Mouse (Mus musculus) CH12.LX (cell line): ENCODE results near the gene AC134908.4. TPM values are rescaled to one million over a fixed set of nuclear protein-coding genes. Genes with fewer than 3 reads are reported as not detected.

Experiments used
- DNase-seq: peaks from one replicate; pipeline ENCODE4 v3.0.0-alpha.2; 2013; ENCODE audit errors: extremely low read depth
- H3K27ac ChIP-seq: 2 replicates; pipeline ENCODE4 v1.5.1; 2012; ENCODE audit warnings: low read depth, mild to moderate bottlenecking, control low read depth, moderate library complexity; ENCODE audit not compliant: insufficient read depth
- H3K27me3 ChIP-seq: replicated peaks from 2 replicates; pipeline ENCODE3; 2012; ENCODE audit warnings: inconsistent platforms
- H3K36me3 ChIP-seq, 2 experiments: replicated peaks in 1 of 2; 2 replicates each; pipeline versions ENCODE3 to v1.6.1; 2012; ENCODE audit warnings: inconsistent platforms in 1 of 2, low read length in 1 of 2, mild to moderate bottlenecking in 1 of 2, mixed read lengths in 1 of 2, moderate library complexity in 1 of 2; ENCODE audit not compliant: control insufficient read depth in 1 of 2, insufficient read depth in 1 of 2
- H3K4me1 ChIP-seq, 2 experiments: 2 replicates each; pipeline ENCODE4 v1.6.1; 2012; ENCODE audit warnings: inconsistent platforms in 1 of 2, moderate library complexity in 1 of 2; ENCODE audit not compliant: insufficient read depth in 2 of 2, control insufficient read depth in 1 of 2
- H3K4me2 ChIP-seq: 2 replicates; pipeline ENCODE4 v1.6.1; 2012; ENCODE audit warnings: low read depth, mild to moderate bottlenecking, control low read depth; ENCODE audit not compliant: poor library complexity, insufficient read depth, severe bottlenecking
- H3K4me3 ChIP-seq, 3 experiments: fragments of 150-350 bp in 1 of 3; sonication (generic) in 1 of 3; replicated peaks in 1 of 3; 2 replicates each; pipeline versions ENCODE3 to v1.5.1; 2011 to 2012; ENCODE audit warnings: low read depth in 2 of 3, low read length in 2 of 3, mild to moderate bottlenecking in 2 of 3, moderate library complexity in 2 of 3, control low read depth in 1 of 3, improper control_type of control experiment in 1 of 3, inconsistent platforms in 1 of 3, mixed read lengths in 1 of 3; ENCODE audit not compliant: poor library complexity in 1 of 3
- H3K79me2 ChIP-seq: replicated peaks from 2 replicates; pipeline ENCODE4 v1.6.1; 2012; ENCODE audit warnings: mild to moderate bottlenecking, moderate library complexity; ENCODE audit not compliant: control insufficient read depth, poor library complexity, insufficient read depth, severe bottlenecking; ENCODE audit errors: extremely low read depth
- H3K9ac ChIP-seq: 2 replicates; pipeline ENCODE4 v1.6.1; 2012; ENCODE audit warnings: low read depth, mild to moderate bottlenecking, control low read depth, moderate library complexity; ENCODE audit not compliant: insufficient read depth
- H3K9me3 ChIP-seq: replicated peaks from 2 replicates; pipeline ENCODE3; 2012; ENCODE audit warnings: low read length, inconsistent platforms, mixed read lengths
- BHLHE40 ChIP-seq: IDR thresholded peaks from 2 replicates; pipeline ENCODE4 v1.6.1; 2011; ENCODE audit warnings: mild to moderate bottlenecking, low read depth, low read length, improper control_type of control experiment
- CHD1 ChIP-seq: IDR thresholded peaks from 2 replicates; pipeline ENCODE4 v1.6.1; 2012; ENCODE audit warnings: low read depth, low read length, improper control_type of control experiment, inconsistent platforms
- CTCF ChIP-seq, 2 experiments: IDR thresholded peaks in 1 of 2; conservative IDR thresholded peaks in 1 of 2; 2 replicates each; pipeline ENCODE4 v1.5.1; 2011 to 2012; ENCODE audit warnings: low read depth in 2 of 2, low read length in 2 of 2, improper control_type of control experiment in 1 of 2, inconsistent platforms in 1 of 2, mild to moderate bottlenecking in 1 of 2, moderate library complexity in 1 of 2
- ELF1 ChIP-seq: IDR thresholded peaks from 2 replicates; pipeline ENCODE4 v1.6.1; 2014; ENCODE audit warnings: low read depth, mild to moderate bottlenecking, inconsistent platforms, low read length, improper control_type of control experiment
- EP300 ChIP-seq: IDR thresholded peaks from 2 replicates; pipeline ENCODE4 v1.6.1; 2011; ENCODE audit warnings: low read length, improper control_type of control experiment
- ETS1 ChIP-seq: conservative IDR thresholded peaks from 2 replicates; pipeline ENCODE4 v1.6.1; 2012; ENCODE audit warnings: low read depth, mild to moderate bottlenecking, inconsistent platforms, low read length, improper control_type of control experiment, moderate library complexity
- GABPA ChIP-seq: IDR thresholded peaks from 2 replicates; pipeline ENCODE4 v1.6.1; 2012; ENCODE audit warnings: low read depth, low read length, improper control_type of control experiment, inconsistent platforms; ENCODE audit not compliant: insufficient replicate concordance
- HCFC1 ChIP-seq: IDR thresholded peaks from 2 replicates; pipeline ENCODE4 v1.6.1; 2012; ENCODE audit warnings: low read depth, mild to moderate bottlenecking, inconsistent platforms, low read length, improper control_type of control experiment
- JUND ChIP-seq: conservative IDR thresholded peaks from 2 replicates; pipeline ENCODE4 v1.6.1; 2011; ENCODE audit warnings: low read depth, low read length, improper control_type of control experiment
- KAT2A ChIP-seq: IDR thresholded peaks from 2 replicates; pipeline ENCODE4 v1.6.1; 2012; ENCODE audit warnings: low read length, improper control_type of control experiment, inconsistent platforms; ENCODE audit not compliant: insufficient replicate concordance
- MAX ChIP-seq: IDR thresholded peaks from 2 replicates; pipeline ENCODE4 v1.6.1; 2011; ENCODE audit warnings: low read length, improper control_type of control experiment
- MAZ ChIP-seq: IDR thresholded peaks from 2 replicates; pipeline ENCODE4 v1.6.1; 2012; ENCODE audit warnings: low read depth, mild to moderate bottlenecking, inconsistent platforms, low read length, improper control_type of control experiment, moderate library complexity
- MEF2A ChIP-seq: IDR thresholded peaks from 2 replicates; pipeline ENCODE4 v1.6.1; 2014; ENCODE audit warnings: low read depth, mild to moderate bottlenecking, inconsistent platforms, low read length, improper control_type of control experiment, borderline replicate concordance
- MYC ChIP-seq: IDR thresholded peaks from 2 replicates; pipeline ENCODE4 v1.6.1; 2011; ENCODE audit warnings: low read depth, mild to moderate bottlenecking, improper control_type of control experiment, low read length
- PAX5 ChIP-seq: IDR thresholded peaks from 2 replicates; pipeline ENCODE4 v1.6.1; 2012; ENCODE audit warnings: low read length, inconsistent platforms, mixed read lengths
- POLR2A ChIP-seq: IDR thresholded peaks from 2 replicates; pipeline ENCODE4 v1.6.1; 2011; ENCODE audit warnings: low read depth, mild to moderate bottlenecking, improper control_type of control experiment, low read length
- POLR2AphosphoS2 ChIP-seq: IDR thresholded peaks from 2 replicates; pipeline ENCODE4 v1.6.1; 2011; ENCODE audit warnings: low read depth, low read length, improper control_type of control experiment
- RCOR1 ChIP-seq: conservative IDR thresholded peaks from 2 replicates; pipeline ENCODE4 v1.6.1; 2012; ENCODE audit warnings: low read depth, mild to moderate bottlenecking, inconsistent platforms, low read length, improper control_type of control experiment
- TBP ChIP-seq: conservative IDR thresholded peaks from 2 replicates; pipeline ENCODE4 v1.6.1; 2011; ENCODE audit warnings: low read depth, low read length, improper control_type of control experiment
- UBTF ChIP-seq: IDR thresholded peaks from 2 replicates; pipeline ENCODE4 v1.6.1; 2012; ENCODE audit warnings: low read depth, mild to moderate bottlenecking, inconsistent platforms, low read length, improper control_type of control experiment, moderate library complexity
- USF1 ChIP-seq: IDR thresholded peaks from 2 replicates; pipeline ENCODE4 v1.6.1; 2014; ENCODE audit warnings: low read depth, mild to moderate bottlenecking, inconsistent platforms, low read length, improper control_type of control experiment
- ZKSCAN1 ChIP-seq: IDR thresholded peaks from 2 replicates; pipeline ENCODE4 v1.6.1; 2012; ENCODE audit warnings: low read depth, inconsistent platforms, low read length, improper control_type of control experiment, borderline replicate concordance
- ZMIZ1 ChIP-seq: IDR thresholded peaks from 2 replicates; pipeline ENCODE4 v1.6.1; 2012; ENCODE audit warnings: low read depth, mild to moderate bottlenecking, inconsistent platforms, low read length, improper control_type of control experiment
- dilution Hi-C: fragments of 300-500 bp; cut with MboI; formaldehyde crosslinking; loops from 2 replicates; pipeline ENCODE4 v1.14.3; 2020; ENCODE audit warnings: low sequenced_read_pairs; ENCODE audit not compliant: extremely low pct_unique_long_range_greater_than_20kb, extremely low pct_ligation_motif_present
- in situ Hi-C: fragments of 300-500 bp; cut with MboI; formaldehyde crosslinking; loops from 3 replicates; pipeline ENCODE4 v1.14.3; 2019; ENCODE audit warnings: low sequenced_read_pairs, low pct_ligation_motif_present, low pct_unique_long_range_greater_than_20kb, mixed read lengths
- polyA plus RNA-seq: library from polyadenylated mRNA; unstranded; fragments of >175 nt; gene quantifications from 2 replicates; pipeline ENCODE4 v1.2.1, GENCODE M21; 2012; ENCODE audit warnings: low read depth; ENCODE audit not compliant: insufficient read length
- total RNA-seq, 2 experiments: library from RNA; depleted of rRNA; stranded (reverse); fragments of 300-350 nt in 1 of 2; fragments of >200 nt in 1 of 2; gene quantifications; 2 replicates each; pipeline ENCODE4 v1.2.3; 2012 to 2014

The AC134908.4 gene
- total and polyA plus RNA-seq, 3 experiments: not detected

- no peak overlapping the region for H3K27ac ChIP-seq
These were observed 35.3 kb downstream of the AC134908.4 start for GRCm38 (mm10) chr17:25760148-25760547.

GRCm38 (mm10) chr17:25757691-25758090 is 37.8 kb downstream of the AC134908.4 start:
- no peak for DNase-seq
- in situ Hi-C loops (no loop called here), dilution Hi-C loops (no loop called here)
- Histone ChIP-seq H3K4me2 (no peak overlapping the region), H3K4me3 (no peak overlapping the region), H3K36me3 (no peaks in the 10 kb centered on the region), H3K79me2 (no peaks in the 10 kb centered on the region), H3K9ac (no peak overlapping the region), H3K4me1 (no peaks in the 10 kb centered on the region), H3K9me3 (no peaks in the 10 kb centered on the region), H3K27ac (no peak overlapping the region), H3K27me3 (peaks cover 97% of the 10 kb centered on the region)
- TF ChIP-seq CTCF (conservative IDR thresholded peaks at IDR 0.05 in 1 of 2, IDR thresholded peaks at IDR 0.05 in 1 of 2; ENCODE audit: low read depth in 2 of 2, low read length in 2 of 2) (no peak), KAT2A (no peak), POLR2AphosphoS2 (no peak), MAZ (no peak), ZMIZ1 (no peak), ETS1 (no peak), USF1 (no peak), MYC (no peak), ELF1 (no peak), UBTF (no peak), POLR2A (no peak), MEF2A (no peak)

More at GRCm38 (mm10) chr17:25760148-25760547, 35.3 kb downstream of the AC134908.4 start:
- in situ Hi-C loops: no loop called here
- no peak for DNase-seq
- Histone ChIP-seq H3K9ac (no peak overlapping the region), H3K4me3 (no peak overlapping the region), H3K36me3 (no peaks in the 10 kb centered on the region), H3K4me1 (no peaks in the 10 kb centered on the region), H3K27me3 (peaks cover 86% of the 10 kb centered on the region), H3K79me2 (no peaks in the 10 kb centered on the region), H3K4me2 (no peak overlapping the region), H3K9me3 (no peaks in the 10 kb centered on the region)
- dilution Hi-C loops: no loop called here
- TF ChIP-seq RCOR1 (no peak), BHLHE40 (no peak), EP300 (no peak), ETS1 (no peak), HCFC1 (no peak), ZKSCAN1 (no peak), KAT2A (no peak), CTCF (conservative IDR thresholded peaks at IDR 0.05 in 1 of 2, IDR thresholded peaks at IDR 0.05 in 1 of 2; ENCODE audit: low read depth in 2 of 2, low read length in 2 of 2) (no peak), GABPA (no peak), MAX (no peak), POLR2A (no peak), MAZ (no peak), MEF2A (no peak), ELF1 (no peak), PAX5 (no peak), POLR2AphosphoS2 (no peak), TBP (no peak), CHD1 (no peak), JUND (no peak)
